Mouse (Mus musculus) WW6 (cell line): ENCODE data around the gene Gm20518.

Experiments used
- DNase-seq: peaks from one replicate; pipeline ENCODE4 v3.0.0-alpha.2; 2013; ENCODE audit warnings: low read depth, low spot score

Gene Gm20518

DNA sequence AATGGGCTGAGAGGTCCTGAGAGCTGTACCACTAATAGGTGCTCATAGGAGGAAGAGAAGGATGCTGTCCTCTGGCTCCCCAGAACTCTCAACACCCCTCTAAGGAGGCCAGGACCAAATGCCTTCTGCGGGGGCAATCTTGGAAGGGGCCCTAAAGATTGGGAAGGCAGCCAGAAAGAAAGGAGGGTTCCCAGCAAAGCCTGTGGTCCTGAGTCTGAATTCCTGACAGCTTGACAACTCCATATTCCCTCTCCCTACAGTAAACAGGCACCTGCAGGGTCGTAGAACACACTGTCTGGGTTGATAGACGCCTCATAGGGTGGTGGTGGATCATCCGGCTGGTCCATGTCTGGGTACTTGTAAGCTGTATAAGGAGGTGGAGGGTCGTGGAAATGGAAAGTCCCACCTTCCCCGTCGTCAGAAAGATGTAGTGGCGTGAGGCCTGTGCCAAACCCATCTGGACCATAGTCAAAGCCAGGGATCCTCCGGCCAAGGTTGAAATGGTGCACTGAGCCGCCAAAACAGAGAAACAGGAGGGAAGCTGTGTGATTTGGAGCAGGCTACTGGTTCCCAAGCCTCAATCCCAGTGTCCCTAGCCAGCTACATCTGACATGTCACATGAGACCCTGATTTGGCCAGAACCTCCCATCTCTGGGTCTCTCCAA lies 47.6 kb downstream of the Gm20518 start:
- no peak for DNase-seq

- no peak for DNase-seq
Observed at GRCm38 (mm10) chr16:17842437-17842836, 49.0 kb downstream of the Gm20518 start.

DNA sequence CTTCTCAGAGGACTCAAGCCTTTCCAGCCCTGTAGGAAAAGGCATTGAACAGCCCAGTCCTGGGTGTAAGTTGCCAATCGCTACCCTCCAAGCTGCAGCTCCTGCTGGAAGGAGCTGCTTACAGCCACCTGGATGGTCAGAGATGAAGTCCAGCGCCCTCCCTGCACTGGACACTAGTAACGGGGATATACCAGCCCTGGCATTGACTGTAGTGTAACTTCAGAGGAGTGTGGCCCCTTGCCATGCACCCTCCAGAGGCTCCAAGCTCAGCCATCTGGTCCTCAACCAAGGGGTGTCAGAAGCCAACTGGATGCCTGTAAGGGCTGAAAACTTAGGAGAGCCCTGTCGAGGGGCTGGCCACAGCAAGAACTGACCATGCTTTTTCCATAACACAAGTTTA lies 51.5 kb downstream of the Gm20518 start:
- DNase-seq, result no peak

- DNase-seq, result no peak
Observed at GRCm38 (mm10) chr16:17838051-17838450, 53.4 kb downstream of the Gm20518 start, which contains the start of gene Car15. Gene Car15 (minus strand): TSS chr16:17838364.

DNA sequence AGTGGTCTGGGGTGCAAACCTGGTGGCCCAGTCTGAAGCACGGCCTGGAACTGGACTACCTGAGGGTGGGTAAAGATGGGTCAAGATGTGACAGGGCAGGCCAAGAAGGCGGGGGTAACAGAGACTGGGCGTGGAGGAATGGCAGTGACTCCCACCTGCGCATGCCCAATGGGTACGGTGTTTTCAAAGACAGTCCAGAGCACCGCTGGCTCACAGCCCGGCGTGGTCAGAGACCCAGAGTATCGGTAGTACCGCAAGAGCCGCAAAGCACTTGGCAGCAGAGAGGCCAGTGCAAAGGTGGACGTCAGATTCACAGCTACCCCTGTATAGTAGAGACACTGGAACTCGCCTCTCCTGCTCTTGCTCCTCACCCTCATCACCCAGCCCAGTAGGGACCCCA lies 56.0 kb downstream of the Gm20518 start:
- no peak for DNase-seq

GRCm38 (mm10) chr16:17834543-17834942 lies 56.9 kb downstream of the Gm20518 start:
- no peak for DNase-seq

GRCm38 (mm10) chr16:17833681-17834399 lies 57.6 kb downstream of the Gm20518 start:
- DNase-seq, result no peak

- no peak for DNase-seq
Observed at GRCm38 (mm10) chr16:17833321-17833680, 58.2 kb downstream of the Gm20518 start.

DNA sequence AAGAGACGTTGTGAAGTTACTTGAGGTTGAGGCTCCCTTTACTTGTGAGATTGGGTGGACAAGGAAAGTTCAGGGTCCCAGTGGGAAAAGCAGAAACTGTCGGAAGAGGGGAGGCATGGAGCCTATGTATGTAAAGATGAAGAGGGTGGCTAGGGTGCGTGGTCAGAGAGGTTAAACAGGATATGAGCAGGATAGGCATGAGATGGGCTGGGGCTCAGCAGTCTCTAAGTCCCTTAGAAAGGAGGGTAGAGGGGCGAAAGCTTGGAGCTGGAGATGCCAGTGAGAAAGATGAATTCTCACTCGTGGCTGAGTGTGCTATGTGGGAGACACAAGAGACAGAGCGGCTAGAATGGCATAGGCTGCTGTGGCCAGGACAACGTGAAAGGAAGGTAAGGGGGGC lies 58.6 kb downstream of the Gm20518 start, which contains the start of gene B830017H08Rik:
TSS of gene B830017H08Rik (plus strand) at position 301 of the 400 bp plus-strand sequence.
- DNase-seq, result no peak

DNA sequence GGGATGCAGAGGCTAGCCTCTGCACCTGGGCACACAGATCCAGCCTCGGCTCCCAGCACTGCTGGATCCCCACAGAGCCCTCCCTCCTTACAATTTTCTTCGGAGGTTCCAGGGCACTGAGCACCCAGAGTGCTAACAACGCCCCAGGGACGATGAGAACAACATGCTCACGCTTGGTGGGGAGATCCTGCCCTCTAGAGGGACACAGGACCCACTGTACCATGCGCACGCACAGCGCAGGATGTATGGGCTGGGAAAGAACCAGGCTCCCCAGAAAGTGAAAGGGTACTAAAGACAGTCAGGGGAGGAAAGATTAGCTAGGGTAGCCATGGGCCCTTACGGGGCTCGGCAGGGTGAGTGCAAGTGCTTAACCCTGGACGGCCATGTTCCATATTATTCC lies 59.7 kb downstream of the Gm20518 start:
- DNase-seq, result no peak

- DNase-seq, result no peak
Observed at GRCm38 (mm10) chr16:17830385-17831178, 60.9 kb downstream of the Gm20518 start.

DNA sequence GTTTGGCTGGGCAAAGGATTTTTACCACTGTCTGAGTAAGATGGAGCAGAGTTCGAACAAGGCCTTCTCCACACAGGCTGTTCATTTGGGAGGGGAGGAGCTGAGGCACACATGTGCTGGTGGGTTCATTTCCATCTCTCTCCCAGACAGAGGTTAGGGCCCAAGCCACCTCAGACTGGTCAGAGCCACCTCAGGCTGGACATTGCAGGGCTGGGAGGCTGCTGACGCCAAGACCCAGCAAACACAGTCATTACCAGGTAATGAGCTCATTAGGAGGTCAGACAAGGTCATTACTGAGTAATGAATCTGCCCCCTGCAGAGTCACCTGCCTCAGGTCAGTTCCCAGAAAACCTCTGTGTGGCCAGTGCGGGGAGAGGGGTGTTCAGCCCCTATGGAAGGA lies 62.6 kb downstream of the Gm20518 start:
- DNase-seq, result no peak

GRCm38 (mm10) chr16:17828229-17828628 lies 63.2 kb downstream of the Gm20518 start:
- no peak for DNase-seq

DNA sequence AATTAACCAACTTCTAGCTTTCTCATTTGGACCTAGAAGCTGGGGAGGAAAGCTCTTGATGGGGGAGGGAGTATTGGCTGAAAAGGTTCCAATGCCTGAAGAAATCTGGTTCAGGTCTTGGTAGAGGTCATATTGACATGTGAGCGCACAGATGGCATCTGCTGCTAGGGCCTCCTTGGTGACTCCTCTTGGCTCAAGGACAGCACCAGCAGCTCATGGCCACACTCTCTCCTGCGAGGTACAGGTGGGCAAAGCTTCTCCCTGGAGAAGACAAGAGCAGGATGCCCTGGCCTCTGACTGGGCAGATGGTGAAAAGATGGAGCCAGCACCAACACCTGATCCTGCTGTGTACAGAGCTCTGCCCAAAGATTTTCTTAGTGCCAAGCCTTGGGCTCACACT lies 65.0 kb downstream of the Gm20518 start:
- DNase-seq, result no peak

DNA sequence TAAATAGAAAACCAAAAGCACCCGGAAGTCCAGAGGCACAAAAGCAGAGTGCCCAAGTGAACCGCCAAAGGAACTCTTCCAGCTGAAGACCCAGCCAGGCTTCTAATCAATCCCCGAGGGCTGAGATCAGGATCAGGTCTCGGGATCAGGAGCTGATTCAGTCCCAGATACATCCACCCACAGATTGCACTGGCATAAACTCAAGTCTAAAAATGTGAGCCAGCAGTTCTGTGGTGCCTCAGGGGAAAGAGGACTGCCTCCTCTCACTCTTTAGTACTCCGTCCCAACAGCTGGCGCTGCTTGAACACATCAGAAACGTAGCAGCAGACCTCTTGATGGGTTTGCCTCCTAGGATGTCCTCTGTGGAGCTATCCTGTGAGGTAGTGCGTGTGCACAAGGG lies 74.9 kb downstream of the Gm20518 start:
- DNase-seq, result no peak

DNA sequence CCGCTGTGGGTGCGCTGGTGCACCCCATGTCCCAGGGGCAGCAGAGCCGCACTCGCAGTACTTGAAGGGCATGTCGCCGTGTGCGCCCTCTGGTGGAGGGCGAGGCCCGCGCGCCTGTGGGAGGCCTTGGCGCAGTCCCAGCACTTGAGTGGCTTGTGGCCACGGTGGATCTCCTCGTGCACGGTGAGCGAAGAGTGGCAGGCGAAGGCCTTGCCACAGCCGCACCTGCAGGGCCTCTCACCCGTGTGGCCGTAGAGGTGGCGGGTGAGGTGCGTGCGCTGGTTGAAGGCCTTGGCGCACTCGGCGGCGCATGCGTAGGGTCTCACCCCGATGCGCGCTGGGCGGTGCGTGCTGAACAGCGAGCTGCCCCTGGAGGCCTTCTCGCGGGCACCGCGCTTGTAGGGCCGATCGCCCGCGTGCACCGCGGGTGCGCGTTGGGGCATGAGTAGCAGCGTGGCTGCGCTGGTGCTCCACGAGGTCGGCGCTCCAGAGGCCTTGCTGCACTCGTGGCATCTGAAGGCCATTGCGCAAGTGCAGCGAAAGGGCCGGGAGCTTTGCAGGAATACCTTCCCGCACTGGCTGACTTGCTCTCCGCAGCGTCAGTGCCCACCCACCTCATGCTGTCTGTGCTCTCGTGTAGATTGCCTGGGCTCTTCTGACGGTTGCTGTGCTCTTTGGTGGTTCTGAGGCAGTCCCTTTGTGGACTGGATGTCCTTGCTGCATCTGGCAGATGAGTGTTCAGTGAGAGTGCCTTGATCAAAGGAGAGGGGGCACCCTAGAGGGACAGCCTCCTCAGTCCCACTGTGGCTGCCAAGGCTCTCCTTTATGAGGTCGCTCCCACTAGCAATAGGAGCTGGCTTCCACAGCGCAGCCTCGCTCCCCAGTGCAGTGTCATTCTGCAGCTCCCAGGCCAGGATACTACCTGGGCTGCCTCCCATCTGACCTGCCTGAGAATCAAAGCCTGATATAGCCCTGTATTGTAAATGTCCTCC lies 75.8 kb downstream of the Gm20518 start:
- DNase-seq, result peak; percentile 72

- no peak for DNase-seq
Observed at GRCm38 (mm10) chr16:17813173-17813572, 78.3 kb downstream of the Gm20518 start.

GRCm38 (mm10) chr16:17812120-17812519 lies 79.4 kb downstream of the Gm20518 start:
- DNase-seq, result no peak

- DNase-seq, result no peak
Observed at GRCm38 (mm10) chr16:17809711-17810110, 81.8 kb downstream of the Gm20518 start.

- DNase-seq, result no peak
Observed at GRCm38 (mm10) chr16:17809125-17809524, 82.3 kb downstream of the Gm20518 start.
